Mouse (Mus musculus) testis, adult 2 months (tissue): Measurements from ENCODE around the gene Rbm5.

Experiments
- CTCF ChIP-seq: fragments of 200-500 bp; IDR thresholded peaks from 2 replicates; pipeline ENCODE4 v1.5.1; 2012; ENCODE audit warnings: low read depth, mild to moderate bottlenecking, inconsistent platforms, low read length, moderate library complexity; ENCODE audit not compliant: control insufficient read depth, insufficient read depth, insufficient replicate concordance
- POLR2A ChIP-seq: fragments of 200-500 bp; IDR thresholded peaks from 2 replicates; pipeline ENCODE4 v1.6.1; 2012; ENCODE audit warnings: low read depth, mild to moderate bottlenecking, inconsistent platforms, low read length, moderate library complexity; ENCODE audit not compliant: control insufficient read depth

DNA sequence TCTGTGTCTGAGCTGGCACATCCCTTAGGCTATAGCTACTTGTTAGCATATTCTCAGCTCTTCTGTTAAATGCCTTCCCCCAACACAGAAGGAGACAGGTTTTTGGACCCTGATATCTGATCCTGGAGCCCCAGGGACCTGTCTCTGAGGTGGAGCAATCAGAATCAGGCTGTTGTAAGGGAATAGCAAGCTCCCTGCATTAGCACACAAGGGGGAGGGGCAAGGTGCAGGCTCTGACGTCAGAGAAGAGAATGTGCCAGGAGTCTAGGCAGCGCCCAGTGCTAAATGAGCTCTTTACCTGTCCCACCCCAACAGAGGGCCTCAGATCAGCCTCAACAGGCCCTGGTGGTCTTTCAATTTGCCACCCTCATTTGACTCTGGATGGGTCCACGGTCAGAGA, 43.8 kb downstream of the Rbm5 start:
- TF ChIP-seq CTCF, result no peak
- TF ChIP-seq POLR2A, result no peak
